Mouse (Mus musculus) liver, embryonic 13.5 days (tissue): ENCODE results near the gene Mettl7a3. TPM values are rescaled to one million over a fixed set of nuclear protein-coding genes. Genes with fewer than 3 reads are reported as not detected.
"Not testable (repeated sequence)": the region's sequence is repeated elsewhere in the genome, so short reads cannot be mapped to it uniquely, and the experiment has no call there.

Source experiments
- ATAC-seq: fragments of 200-750 bp; cut with Nextera tagmentation; 2 replicates; pipeline ENCODE4 v1.8.0; 2017; ENCODE audit warnings: low read depth, mild to moderate bottlenecking, moderate number of reproducible peaks, moderate library complexity
- DNase-seq: peaks from one replicate; pipeline ENCODE4 v3.0.0; 2022
- H3K27ac ChIP-seq: fragments of 300-500 bp; sonication (generic); 2 replicates; pipeline ENCODE4 v1.5.1; 2015; ENCODE audit warnings: moderate library complexity, mild to moderate bottlenecking, inconsistent platforms
- H3K27me3 ChIP-seq: fragments of 300-500 bp; sonication (generic); 2 replicates; pipeline ENCODE4 v1.6.1; 2015; ENCODE audit warnings: mild to moderate bottlenecking, inconsistent platforms
- H3K36me3 ChIP-seq: fragments of 300-500 bp; sonication (generic); 2 replicates; pipeline ENCODE4 v1.6.1; 2015; ENCODE audit warnings: mild to moderate bottlenecking, inconsistent platforms
- H3K4me1 ChIP-seq: fragments of 300-500 bp; sonication (generic); replicated peaks from 2 replicates; pipeline ENCODE4 v1.6.1; 2015; ENCODE audit warnings: inconsistent platforms
- H3K4me2 ChIP-seq: fragments of 300-500 bp; sonication (generic); 2 replicates; pipeline ENCODE4 v1.6.1; 2015; ENCODE audit warnings: inconsistent platforms, mild to moderate bottlenecking, moderate library complexity
- H3K4me3 ChIP-seq: fragments of 300-500 bp; sonication (generic); replicated peaks from 2 replicates; pipeline ENCODE4 v1.5.1; 2015; ENCODE audit warnings: mild to moderate bottlenecking, inconsistent platforms
- H3K9ac ChIP-seq: fragments of 300-500 bp; sonication (generic); 2 replicates; pipeline ENCODE4 v1.6.1; 2015; ENCODE audit warnings: mild to moderate bottlenecking, inconsistent platforms
- H3K9me3 ChIP-seq: fragments of 300-500 bp; sonication (generic); replicated peaks from 2 replicates; pipeline ENCODE4 v1.6.1; 2016; ENCODE audit warnings: inconsistent platforms
- WGBS: fragments of 180-500 bp; shearing (Covaris S2); methylation state at CpG from one replicate; pipeline ENCODE4 v1.1.7; 2015; ENCODE audit not compliant: insufficient replicate concordance; 5-methylcytosine and 5-hydroxymethylcytosine counted together
- polyA plus RNA-seq: library from polyadenylated mRNA; unstranded; fragments of >200 nt; fragmentation: Nextera tagmentation; extraction: Ambion mirVana; gene quantifications from 2 replicates; pipeline ENCODE4 v1.2.1, GENCODE M21; 2015

Gene Mettl7a3
- polyA plus RNA-seq = not detected in 2 replicates

DNA sequence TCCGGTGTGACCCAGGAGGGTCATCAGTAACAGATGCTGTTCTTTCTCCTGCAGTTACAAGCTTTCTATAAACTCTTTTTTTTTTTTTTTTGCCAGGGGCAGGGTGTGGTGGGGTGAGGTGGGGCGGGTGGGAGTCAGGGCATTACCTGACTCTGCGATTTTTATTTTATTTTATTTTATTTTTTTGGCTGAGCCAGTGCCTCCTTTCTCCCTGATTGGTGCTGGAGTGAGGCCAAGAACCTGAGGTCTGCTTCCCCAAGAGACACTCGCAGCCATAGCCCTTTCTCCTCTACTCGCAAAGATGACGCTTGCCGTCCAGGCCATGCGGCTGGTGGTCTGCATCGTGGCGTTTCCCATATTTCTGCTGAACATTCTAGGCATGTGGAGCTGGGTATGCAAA is at the start of gene Mettl7a3:
Gene Mettl7a3, plus strand, starts transcription at position 301 of the 400 bp plus-strand sequence.
- H3K4me3 ChIP-seq = no peak within 1 kb of the TSS
- ATAC-seq (no peak), DNase-seq (no peak)
- H3K4me1 ChIP-seq = no peaks in the 10 kb centered on the region
- H3K9me3 ChIP-seq = no peaks in the 10 kb centered on the region
- WGBS = 83% methylated on average over 10 of the region's 10 CpGs
- no peak within 1 kb of the TSS for H3K27ac ChIP-seq
- H3K9ac ChIP-seq = no peak within 1 kb of the TSS
- H3K27me3 ChIP-seq = no peaks in the 10 kb centered on the region
- H3K36me3 ChIP-seq = no peaks in the 10 kb centered on the region
- H3K4me2 ChIP-seq = no peak within 1 kb of the TSS

DNA sequence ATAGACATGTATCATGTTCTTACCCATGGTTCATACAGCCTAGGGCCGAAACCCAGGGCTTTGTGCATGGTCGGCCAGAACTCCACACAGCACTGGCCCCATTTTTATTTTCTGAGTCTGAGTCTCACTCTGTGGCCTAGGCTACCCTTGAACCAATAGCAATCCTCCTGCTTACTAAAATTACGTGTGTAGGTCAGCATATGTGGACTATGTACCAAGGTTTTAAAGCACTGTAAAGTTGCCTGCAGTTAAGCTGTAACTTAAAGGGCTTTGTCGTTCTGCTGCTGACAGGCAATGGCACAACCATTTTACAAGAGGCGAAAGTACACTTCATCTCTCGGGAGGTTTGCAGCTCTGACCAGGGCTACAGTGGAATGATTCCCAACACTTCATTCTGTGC is 45.7 kb upstream of the Mettl7a3 start:
- H3K27ac ChIP-seq = no peak overlapping the region
- H3K27me3 ChIP-seq = no peaks in the 10 kb centered on the region
- ATAC-seq (no peak), DNase-seq (no peak)
- H3K4me1 ChIP-seq = no peaks in the 10 kb centered on the region
- no peaks in the 10 kb centered on the region for H3K9me3 ChIP-seq
- 73% methylated on average over 6 of the region's 6 CpGs for WGBS
- no peaks in the 10 kb centered on the region for H3K36me3 ChIP-seq
- no peak overlapping the region for H3K9ac ChIP-seq
- H3K4me2 ChIP-seq = no peak overlapping the region
- H3K4me3 ChIP-seq = no peak overlapping the region

DNA sequence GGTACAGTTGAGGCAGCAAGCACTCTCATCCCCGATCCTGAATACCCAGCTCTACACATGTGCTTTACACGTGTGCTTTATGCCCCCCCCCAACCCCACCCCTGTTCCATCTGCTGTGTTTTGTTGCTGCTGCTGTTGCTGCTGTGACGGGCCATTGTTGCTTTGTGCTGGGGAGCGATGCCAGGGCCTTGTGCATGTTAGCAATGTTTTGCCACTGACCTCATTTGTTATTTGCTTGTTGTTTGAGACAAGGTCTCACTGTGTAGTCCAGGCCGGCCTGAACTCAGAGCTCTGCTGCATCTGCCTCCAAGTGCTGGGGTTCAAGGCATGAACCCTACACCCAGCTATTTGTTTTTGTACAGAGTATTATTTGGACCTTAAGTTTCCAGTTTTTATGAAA is 43.9 kb upstream of the Mettl7a3 start:
- H3K4me1 ChIP-seq = 0 out of 2 replicates have a peak, but pooled peaks cover 2% of the 10 kb centered on the region
- 61% methylated on average over 5 of the region's 5 CpGs for WGBS
- no peaks in the 10 kb centered on the region for H3K9me3 ChIP-seq
- H3K36me3 ChIP-seq = no peaks in the 10 kb centered on the region
- no peak for DNase-seq
- no peaks in the 10 kb centered on the region for H3K27me3 ChIP-seq
- no peak overlapping the region for H3K27ac ChIP-seq
- ATAC-seq = no peak
- no peak overlapping the region for H3K4me2 ChIP-seq
- no peak overlapping the region for H3K4me3 ChIP-seq
- H3K9ac ChIP-seq = no peak overlapping the region

DNA sequence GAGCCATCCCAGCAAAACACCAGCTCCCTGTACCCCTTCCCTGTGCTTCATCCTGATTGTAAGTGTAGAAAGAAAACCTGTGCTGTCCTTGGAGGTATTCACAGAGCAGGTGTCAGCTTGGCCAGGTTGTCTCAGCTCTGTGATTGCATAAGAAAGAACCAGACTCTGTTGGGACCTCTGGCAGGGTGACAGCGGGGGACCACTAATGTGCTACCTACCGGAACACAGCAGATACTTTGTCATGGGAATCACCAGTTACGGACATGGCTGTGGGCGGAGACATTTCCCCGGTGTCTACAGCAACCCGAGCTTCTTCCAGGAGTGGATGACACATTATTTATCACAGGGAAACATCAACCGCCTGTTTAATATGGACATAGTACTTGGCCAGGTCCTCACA is 42.4 kb upstream of the Mettl7a3 start:
- H3K4me1 ChIP-seq = 0 out of 2 replicates have a peak, but pooled peaks cover 2% of the 10 kb centered on the region
- no peaks in the 10 kb centered on the region for H3K27me3 ChIP-seq
- DNase-seq (no peak), ATAC-seq (no peak)
- no peaks in the 10 kb centered on the region for H3K9me3 ChIP-seq
- no peaks in the 10 kb centered on the region for H3K36me3 ChIP-seq
- 53% methylated on average over 7 of the region's 7 CpGs for WGBS
- H3K9ac ChIP-seq = no peak overlapping the region
- H3K4me3 ChIP-seq = no peak overlapping the region
- H3K4me2 ChIP-seq = no peak overlapping the region
- H3K27ac ChIP-seq = no peak overlapping the region

DNA sequence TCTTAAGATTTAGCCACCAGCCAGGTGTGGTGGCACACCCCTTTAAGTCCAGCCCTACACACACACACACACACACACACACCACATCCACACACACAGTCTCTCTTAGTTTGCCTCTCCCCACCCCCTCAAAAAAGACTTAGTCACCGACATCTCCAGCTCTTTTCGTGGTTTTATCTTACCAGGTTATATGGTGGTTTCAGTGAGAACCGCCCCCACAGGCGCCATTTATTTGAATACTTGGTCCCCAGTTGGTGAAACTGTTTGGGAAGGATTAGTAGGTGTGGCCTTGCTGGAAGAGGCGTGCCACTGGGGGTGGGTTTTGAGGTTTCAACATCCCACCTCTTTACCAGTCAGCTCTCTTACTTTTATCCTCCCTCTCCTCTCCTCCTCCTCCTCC is 36.9 kb upstream of the Mettl7a3 start:
- H3K27me3 ChIP-seq = no peaks in the 10 kb centered on the region
- H3K9ac ChIP-seq = no peak overlapping the region
- no peak overlapping the region for H3K4me2 ChIP-seq
- DNase-seq (no peak), ATAC-seq (no peak)
- peaks cover 18% of the 10 kb centered on the region for H3K4me1 ChIP-seq
- H3K36me3 ChIP-seq = no peaks in the 10 kb centered on the region
- no peaks in the 10 kb centered on the region for H3K9me3 ChIP-seq
- 53% methylated on average over 5 of the region's 5 CpGs for WGBS
- H3K4me3 ChIP-seq = no peak overlapping the region
- no peak overlapping the region for H3K27ac ChIP-seq

DNA sequence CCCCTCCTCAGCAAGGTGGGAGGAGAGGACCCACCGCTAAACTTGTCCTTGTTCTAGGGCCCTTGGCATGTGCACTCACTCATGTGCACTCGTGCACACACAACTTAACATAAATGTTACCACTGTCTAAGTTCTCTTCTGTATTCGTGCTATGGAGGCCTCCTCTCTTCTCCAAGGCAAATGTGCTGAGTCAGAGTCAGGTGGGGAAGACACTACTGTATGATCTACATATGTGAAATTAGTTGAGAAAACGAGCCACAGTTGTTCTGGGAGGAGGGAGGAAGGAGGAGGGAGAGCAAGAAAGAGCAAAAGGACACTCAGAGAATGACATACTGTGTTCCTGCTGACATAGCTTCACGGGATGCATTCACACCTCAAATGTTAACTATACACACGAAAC is 34.2 kb upstream of the Mettl7a3 start:
- WGBS = 54% methylated on average over 6 of the region's 6 CpGs
- Histone ChIP-seq H3K4me2 (no peak overlapping the region), H3K4me1 (peaks cover 34% of the 10 kb centered on the region), H3K36me3 (no peaks in the 10 kb centered on the region), H3K9ac (no peak overlapping the region), H3K4me3 (no peak overlapping the region), H3K27ac (no peak overlapping the region), H3K27me3 (no peaks in the 10 kb centered on the region), H3K9me3 (no peaks in the 10 kb centered on the region)
- DNase-seq (no peak), ATAC-seq (no peak)

DNA sequence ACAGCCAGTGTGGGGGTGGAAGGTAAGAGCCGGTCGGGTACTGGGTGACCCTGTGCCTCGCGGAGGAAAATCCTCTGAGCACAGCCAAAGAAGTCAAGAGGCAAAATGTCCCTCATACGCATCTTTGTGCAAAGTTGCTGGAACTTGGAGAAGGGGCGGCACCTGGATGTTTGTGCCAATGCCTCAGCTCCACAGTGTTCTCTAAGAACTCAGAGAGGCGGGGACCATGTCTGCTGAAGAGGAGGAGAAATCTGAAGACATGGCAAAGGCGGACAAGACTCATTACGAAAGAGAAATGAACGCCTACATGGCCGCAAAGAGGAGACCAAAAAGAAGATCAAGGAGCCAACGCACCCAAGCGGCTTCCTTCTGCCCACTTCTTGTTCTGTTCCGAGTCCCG is 33.2 kb upstream of the Mettl7a3 start:
- no peak overlapping the region for H3K4me2 ChIP-seq
- H3K36me3 ChIP-seq = no peaks in the 10 kb centered on the region
- no peak for DNase-seq
- no peaks in the 10 kb centered on the region for H3K9me3 ChIP-seq
- H3K27me3 ChIP-seq = no peaks in the 10 kb centered on the region
- 80% methylated on average over 15 of the region's 15 CpGs for WGBS
- H3K27ac ChIP-seq = no peak overlapping the region
- H3K4me1 ChIP-seq = peaks cover 43% of the 10 kb centered on the region
- no peak overlapping the region for H3K4me3 ChIP-seq
- no peak overlapping the region for H3K9ac ChIP-seq
- no peak for ATAC-seq

DNA sequence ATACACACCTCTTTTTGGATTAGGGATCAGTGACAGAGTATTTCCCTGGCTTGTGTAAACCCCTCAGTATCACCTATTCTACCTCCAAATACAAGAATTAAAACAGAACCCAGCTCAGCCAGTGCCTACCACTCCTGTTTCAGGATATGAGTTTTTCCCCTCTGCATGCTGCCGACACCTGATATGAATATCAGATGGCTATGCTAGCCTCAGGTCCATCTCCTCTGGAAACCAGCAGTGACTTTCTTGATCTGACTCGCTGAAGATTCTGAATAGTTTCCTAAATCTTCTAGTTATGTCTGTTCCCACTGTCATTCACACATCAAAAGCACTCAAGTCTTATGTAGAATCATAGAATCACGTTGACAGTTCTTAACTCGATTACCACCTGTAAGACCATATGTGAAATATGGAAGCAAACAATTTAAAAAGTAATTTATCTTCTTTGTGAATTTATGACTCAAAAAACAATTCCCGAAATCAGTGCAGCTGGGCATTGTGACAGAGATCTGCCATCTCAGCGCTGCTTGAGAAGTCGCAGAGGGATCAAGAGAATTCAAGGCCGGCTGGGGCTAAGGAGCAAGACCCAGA is 31.2 kb upstream of the Mettl7a3 start:
- no peak for DNase-seq
- 43% methylated on average over 8 of the region's 8 CpGs for WGBS
- no peak for ATAC-seq

DNA sequence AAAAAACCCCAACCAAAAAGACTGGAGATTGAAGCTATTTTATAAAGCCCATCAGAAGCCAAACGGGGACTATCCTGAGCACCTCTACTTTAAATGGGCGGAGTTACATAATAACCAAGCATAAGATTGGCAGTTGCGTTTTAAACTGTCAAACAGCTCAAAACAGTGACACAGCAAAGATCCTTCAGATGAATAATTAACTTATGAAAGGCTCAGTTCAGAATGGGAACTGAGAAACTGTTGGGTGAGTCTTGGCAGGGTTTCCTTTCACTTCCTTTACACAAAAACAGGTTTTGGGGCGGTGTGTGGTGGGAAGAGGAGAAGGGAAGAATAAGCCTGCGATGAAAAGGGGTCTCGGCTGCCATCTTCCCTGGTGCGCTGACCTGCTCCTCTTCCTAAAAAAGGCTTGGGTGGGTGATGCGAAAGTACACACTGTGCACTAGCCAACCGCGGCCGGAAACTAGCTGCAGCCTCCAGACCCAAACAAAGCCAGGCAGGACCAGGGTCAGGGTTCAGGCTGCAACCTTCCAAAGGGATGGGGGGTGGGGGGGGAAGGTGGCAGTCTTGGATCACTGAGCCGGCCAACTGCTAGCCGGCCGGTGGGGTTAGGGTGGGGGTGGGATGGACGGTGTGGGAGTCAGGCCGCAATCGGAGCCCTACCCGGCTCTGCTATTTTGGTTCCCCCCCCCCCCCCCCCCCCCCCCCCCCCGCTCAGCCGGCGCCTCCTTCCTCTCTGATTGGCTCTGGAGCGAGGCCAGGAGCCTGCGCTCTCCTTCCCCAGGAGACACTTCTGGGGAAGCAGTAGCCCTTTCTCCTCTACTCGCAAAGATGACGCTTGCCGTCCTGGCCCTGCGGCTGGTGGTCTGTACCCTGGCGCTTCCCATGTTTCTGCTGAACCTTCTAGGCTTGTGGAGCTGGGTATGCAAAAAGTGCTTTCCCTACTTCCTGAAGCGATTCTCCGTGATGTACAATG is 30.4 kb upstream of the Mettl7a3 start, which contains the start of gene Mettl7a1:
Gene Mettl7a1, plus strand, starts transcription at position 122 of the 973 bp plus-strand sequence.
- H3K9ac ChIP-seq = peak within 1 kb of the TSS; percentile 83
- peak within 1 kb of the TSS; percentile 87 for H3K4me2 ChIP-seq
- H3K36me3 ChIP-seq = no peaks in the 10 kb centered on the region
- no peaks in the 10 kb centered on the region for H3K27me3 ChIP-seq
- under 1% methylated on average over 22 of the region's 30 CpGs for WGBS
- H3K9me3 ChIP-seq = no peaks in the 10 kb centered on the region
- peaks cover 56% of the 10 kb centered on the region for H3K4me1 ChIP-seq
- peak within 1 kb of the TSS; percentile 73 for H3K4me3 ChIP-seq
- ATAC-seq (peak; percentile 79), DNase-seq (peak; percentile 53)
- peak within 1 kb of the TSS; percentile 94 for H3K27ac ChIP-seq

More for the DNA sequence above, 31.2 kb upstream of the Mettl7a3 start:
- peak overlapping the region; percentile 87 for H3K4me2 ChIP-seq
- H3K27me3 ChIP-seq = no peaks in the 10 kb centered on the region
- peak overlapping the region; percentile 94 for H3K27ac ChIP-seq
- peaks cover 57% of the 10 kb centered on the region for H3K4me1 ChIP-seq
- H3K4me3 ChIP-seq = peak overlapping the region; percentile 73
- H3K36me3 ChIP-seq = no peaks in the 10 kb centered on the region
- H3K9me3 ChIP-seq = no peaks in the 10 kb centered on the region
- H3K9ac ChIP-seq = peak overlapping the region; percentile 83; the same call in 1 of the 2 replicates

DNA sequence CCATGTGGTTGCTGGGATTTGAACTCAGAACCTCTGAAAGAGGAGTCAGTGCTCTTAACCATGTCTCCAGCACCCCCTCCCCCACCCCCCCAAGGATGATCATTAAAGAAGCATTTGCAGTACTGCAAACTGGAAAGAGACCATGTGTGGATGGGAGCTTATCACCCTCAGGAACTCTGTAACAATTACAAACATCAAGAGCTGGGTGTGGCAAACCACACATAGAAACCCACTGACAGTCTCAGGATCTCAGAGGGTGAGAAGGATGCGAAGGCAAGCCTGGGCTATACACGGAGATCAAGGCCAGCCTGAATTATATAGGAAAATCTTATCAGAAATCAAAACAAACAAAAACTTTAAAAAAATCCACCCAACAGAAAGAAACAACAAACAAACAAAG is 28.5 kb upstream of the Mettl7a3 start:
- no peaks in the 10 kb centered on the region for H3K36me3 ChIP-seq
- H3K4me2 ChIP-seq = peak overlapping the region; percentile 87
- no peak overlapping the region for H3K9ac ChIP-seq
- H3K27ac ChIP-seq = no peak overlapping the region; the same call in 1 of the 2 replicates
- 50% methylated on average over 2 of the region's 2 CpGs for WGBS
- H3K27me3 ChIP-seq = no peaks in the 10 kb centered on the region
- H3K9me3 ChIP-seq = no peaks in the 10 kb centered on the region
- no peak for ATAC-seq
- peak overlapping the region; percentile 73 for H3K4me3 ChIP-seq
- DNase-seq = no peak
- peaks cover 42% of the 10 kb centered on the region for H3K4me1 ChIP-seq

DNA sequence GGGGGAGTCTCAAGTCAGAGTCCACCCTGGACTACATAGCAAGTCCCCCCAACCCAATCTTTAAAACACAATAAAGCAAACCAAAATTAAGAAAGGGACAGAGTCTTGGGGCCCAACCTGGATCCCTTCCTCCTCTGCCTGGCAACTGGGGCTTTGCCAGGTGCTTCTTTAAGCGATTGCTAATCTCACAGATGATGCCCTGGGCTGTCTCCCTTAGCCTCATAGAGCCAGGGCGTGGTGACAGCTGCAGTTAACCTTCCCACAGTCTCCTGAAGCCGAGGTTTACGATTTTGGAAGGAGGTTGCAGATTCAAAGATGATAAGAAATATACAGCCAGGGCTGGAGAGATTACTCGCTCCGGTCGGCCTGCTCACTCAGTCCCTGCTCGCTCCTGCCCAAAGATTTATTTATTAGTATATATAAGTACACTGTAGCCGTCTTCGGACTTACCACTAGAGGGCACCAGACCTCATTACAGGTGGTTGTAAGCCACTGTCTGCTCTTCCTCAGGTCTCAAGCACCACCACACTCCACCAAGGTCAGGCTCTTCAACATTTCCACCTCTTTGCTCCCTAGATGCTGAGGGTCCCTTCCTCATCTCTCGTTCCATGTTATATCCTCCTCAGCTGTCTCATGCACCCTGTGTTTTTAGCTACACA is 27.2 kb upstream of the Mettl7a3 start:
- Histone ChIP-seq H3K4me2 (peak overlapping the region; percentile 26; the same call in 1 of the 2 replicates), H3K4me1 (peaks cover 52% of the 10 kb centered on the region)
- H3K27ac ChIP-seq, H3K27me3 ChIP-seq, H3K9ac ChIP-seq, H3K9me3 ChIP-seq, H3K36me3 ChIP-seq, H3K4me3 ChIP-seq: not testable (repeated sequence)
- WGBS = 23% methylated on average over 11 of the region's 11 CpGs
- DNase-seq = peak; percentile 31
- ATAC-seq = peak; percentile 56; the same call in 1 of the 2 replicates
